Mouse (Mus musculus): ENCODE data around the gene 1700029F12Rik.

DNA sequence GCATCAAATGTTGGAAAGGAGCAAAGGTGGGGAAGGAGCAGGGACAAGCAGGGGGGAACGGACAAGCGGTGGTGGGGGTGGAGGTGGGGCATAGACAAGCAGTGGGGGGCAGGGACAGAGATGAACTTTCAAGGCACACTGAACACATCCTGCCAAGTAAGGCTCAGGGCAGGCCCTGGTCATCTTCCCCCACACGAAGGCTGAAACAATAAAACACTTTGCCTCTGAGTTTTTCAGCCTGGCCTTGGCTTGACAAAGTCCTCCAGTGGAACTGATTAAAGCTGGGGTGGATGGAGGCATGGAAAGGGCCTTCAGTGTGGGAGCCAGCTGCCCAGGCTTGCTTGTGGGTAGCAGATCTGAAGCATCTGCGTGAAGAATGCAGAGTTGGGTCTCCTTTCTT is 23.7 kb upstream of the 1700029F12Rik start:
- TF ChIP-seq POLR2A (IDR thresholded peaks at IDR 0.05; ENCODE audit: extremely low read depth, insufficient read depth, low read length), result no peak
- no peak for TF ChIP-seq CTCF (IDR thresholded peaks at IDR 0.05; ENCODE audit: low read depth, low read length)
